Mouse (Mus musculus) heart, adult 11 months (tissue): ENCODE data around the gene Aire.

Source experiments
- DNase-seq: peaks from one replicate; pipeline ENCODE4 v3.0.0; 2022

Gene Aire

DNA sequence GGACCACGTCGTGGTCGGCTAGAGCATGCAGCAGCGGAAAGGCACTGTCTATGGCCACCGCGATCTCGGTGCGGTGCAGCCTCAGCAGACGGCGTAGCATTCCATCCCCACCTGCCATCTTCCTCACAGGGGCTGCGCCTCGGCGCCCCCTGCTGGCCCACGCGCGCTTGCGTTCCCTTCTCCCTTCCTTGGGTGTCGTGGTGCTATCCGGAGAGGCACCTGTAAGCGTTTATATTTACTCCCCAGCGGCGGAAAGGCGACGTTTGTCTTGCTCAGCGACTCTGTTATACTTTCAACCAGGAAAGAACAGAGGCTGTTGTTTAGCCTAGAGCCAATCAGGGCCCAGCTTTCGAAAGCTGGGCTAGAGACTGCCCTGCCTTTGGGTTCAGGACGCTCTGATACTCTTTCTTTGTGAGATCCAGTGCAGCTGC lies at the start of gene Aire:
Gene Aire (minus strand): TSS at position 205 of the 431 bp plus-strand sequence.
- peak; percentile 95 for DNase-seq

GRCm38 (mm10) chr10:78092725-78093029 lies 49.3 kb upstream of the Aire start:
- DNase-seq, result no peak

DNA sequence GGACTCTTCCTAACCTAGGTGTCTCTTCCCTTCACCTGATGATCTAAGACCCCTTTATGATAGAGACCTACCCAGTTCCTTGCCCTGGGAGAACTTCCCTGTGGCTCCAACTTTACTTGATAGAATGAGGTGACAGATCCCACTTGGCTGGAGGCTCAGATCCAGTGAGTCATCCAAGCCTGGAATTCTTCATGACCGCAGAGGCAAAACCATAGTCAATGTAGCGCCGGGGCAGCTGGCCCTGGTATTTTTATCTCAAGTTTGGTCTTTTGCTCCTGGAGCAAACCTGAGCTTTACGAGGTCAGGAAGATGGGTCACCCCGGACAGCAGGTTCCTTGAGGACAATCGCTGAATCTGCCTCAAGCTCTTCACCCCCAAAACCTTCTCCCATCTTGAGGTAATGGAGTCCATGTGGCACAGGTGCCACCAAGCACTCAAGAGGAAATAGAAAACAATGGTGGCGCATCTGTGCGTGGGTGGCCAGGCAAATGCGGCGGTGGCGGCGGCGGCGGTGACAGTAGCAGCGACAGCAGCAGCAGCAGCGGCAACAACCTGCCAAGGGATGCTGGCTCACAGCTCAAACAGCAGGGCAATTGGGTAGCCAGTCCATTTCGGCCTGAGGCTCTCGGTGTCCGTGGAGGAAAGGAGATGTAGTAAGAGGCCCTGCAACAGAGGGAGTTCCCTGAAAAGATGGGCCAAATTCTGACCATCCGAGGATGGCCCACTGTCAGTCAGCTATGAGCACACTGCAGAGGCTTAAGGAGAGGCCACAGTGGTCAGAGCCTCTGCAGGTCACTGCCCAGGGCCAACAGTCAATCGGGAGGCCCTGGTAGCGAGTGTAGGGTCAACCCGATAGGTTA lies 48.7 kb upstream of the Aire start:
- DNase-seq, result peak; percentile 95

- DNase-seq, result no peak
Observed at GRCm38 (mm10) chr10:78090706-78091491, 47.5 kb upstream of the Aire start.

GRCm38 (mm10) chr10:78090246-78090645 lies 46.8 kb upstream of the Aire start:
- DNase-seq, result peak; percentile 96

DNA sequence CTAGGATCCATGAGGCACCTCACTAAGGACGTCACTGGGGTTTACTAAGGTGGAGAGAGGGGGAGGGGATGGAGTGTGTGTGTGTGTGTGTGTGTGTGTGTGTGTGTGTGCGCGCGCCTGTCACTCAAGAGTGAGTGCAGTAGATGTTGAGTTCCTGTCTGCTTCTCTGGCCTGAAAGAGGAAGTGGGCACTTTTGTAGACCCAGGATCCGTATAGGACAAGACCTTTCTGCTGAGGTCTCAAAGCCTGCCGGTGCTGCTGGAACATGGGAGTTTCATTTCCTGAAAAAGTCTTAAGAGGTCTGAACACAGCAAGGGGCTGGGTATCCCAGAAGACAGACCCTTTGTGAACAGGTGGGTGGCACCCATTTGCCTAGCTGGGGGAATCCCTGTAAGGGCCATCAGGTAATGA lies 43.7 kb upstream of the Aire start:
- DNase-seq, result peak; percentile 96

- peak; percentile 98 for DNase-seq
Observed at GRCm38 (mm10) chr10:78086444-78087061, 43.1 kb upstream of the Aire start.

DNA sequence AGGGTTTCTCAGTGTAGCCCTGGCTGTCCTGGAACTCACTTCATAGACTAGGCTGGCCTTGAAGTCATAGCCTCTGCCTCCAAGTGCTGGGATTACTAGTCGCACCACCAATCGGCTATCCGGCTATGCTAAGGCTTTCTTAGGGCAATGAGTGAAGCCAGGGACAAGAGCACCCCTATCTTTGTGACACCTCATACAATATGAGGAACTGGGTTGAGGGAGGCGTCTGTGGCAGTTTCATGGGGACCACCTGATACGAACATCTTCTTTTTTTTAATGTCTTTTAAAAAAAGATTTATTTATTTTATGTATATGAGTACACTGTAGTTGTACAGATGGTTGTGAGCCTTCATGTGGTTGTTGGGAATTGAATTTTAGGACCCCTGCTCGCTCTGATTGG lies 42.3 kb upstream of the Aire start:
- DNase-seq, result no peak

- peak; percentile 93 for DNase-seq
Observed at GRCm38 (mm10) chr10:78084073-78084472, 40.7 kb upstream of the Aire start.

- DNase-seq, result peak; percentile 99
Observed at GRCm38 (mm10) chr10:78079955-78080591, 36.7 kb upstream of the Aire start.

- no peak for DNase-seq
Observed at GRCm38 (mm10) chr10:78078276-78078675, 34.9 kb upstream of the Aire start.

GRCm38 (mm10) chr10:78077862-78078261 lies 34.5 kb upstream of the Aire start:
- peak; percentile 92 for DNase-seq

DNA sequence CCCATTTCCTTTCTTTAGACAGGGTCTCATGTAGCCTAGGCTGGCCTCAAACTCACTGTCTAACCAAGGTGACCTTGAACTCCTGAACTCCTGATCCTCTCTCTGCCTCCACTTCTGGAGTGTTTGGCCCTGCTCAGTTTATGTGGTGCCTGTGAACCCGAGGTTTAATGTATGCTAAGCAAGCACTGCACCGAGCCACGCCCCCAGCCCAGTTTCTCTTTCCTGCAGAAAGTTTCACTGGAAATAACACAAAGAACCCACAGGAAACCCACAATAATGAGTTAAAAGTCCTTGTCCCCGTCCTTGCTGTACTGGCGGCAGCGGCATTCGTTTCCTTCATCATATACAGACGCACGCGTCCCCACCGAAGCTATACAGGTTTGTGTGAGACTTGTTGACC lies 31.6 kb upstream of the Aire start:
- no peak for DNase-seq

- DNase-seq, result peak; percentile 96
Observed at GRCm38 (mm10) chr10:78074151-78074550, 30.7 kb upstream of the Aire start.

- DNase-seq, result peak; percentile 99
Observed at GRCm38 (mm10) chr10:78069101-78070011, 25.9 kb upstream of the Aire start, which contains the start of gene Icosl. TSS of gene Icosl (plus strand) at chr10:78069302.

- peak; percentile 93 for DNase-seq
Observed at GRCm38 (mm10) chr10:78068541-78068940, 25.1 kb upstream of the Aire start.

GRCm38 (mm10) chr10:78067226-78067625 lies 23.8 kb upstream of the Aire start:
- DNase-seq, result peak; percentile 98

- DNase-seq, result no peak
Observed at GRCm38 (mm10) chr10:78063122-78063521, 19.7 kb upstream of the Aire start.

GRCm38 (mm10) chr10:78057056-78057455 lies 13.6 kb upstream of the Aire start:
- DNase-seq, result no peak

GRCm38 (mm10) chr10:78054633-78055565 lies 11.5 kb upstream of the Aire start:
- DNase-seq, result peak; percentile 97
